Mouse (Mus musculus) olfactory bulb, adult 2 months (tissue): ENCODE measurements around the gene Tpst1.

ENCODE experiments used
- CTCF ChIP-seq: fragments of 200-500 bp; IDR thresholded peaks from 2 replicates; pipeline ENCODE4 v1.5.1; 2012; ENCODE audit warnings: low read depth, mild to moderate bottlenecking, low read length, moderate library complexity; ENCODE audit not compliant: insufficient read depth
- POLR2A ChIP-seq: fragments of 200-500 bp; IDR thresholded peaks from 2 replicates; pipeline ENCODE4 v1.6.1; 2012; ENCODE audit warnings: mild to moderate bottlenecking, low read depth, low read length, moderate library complexity; ENCODE audit not compliant: insufficient read depth

GRCm38 (mm10) chr5:130177871-130178270 lies 104.7 kb downstream of the Tpst1 start:
- no peak for TF ChIP-seq CTCF
- TF ChIP-seq POLR2A = no peak
